Mouse (Mus musculus): ENCODE results near the gene Psapl1. TPM values are rescaled to one million over a fixed set of nuclear protein-coding genes. Genes with fewer than 3 reads are reported as not detected.
A peak's percentile ranks its signal among the peaks of the same experiment; 100 is the strongest.

Gene Psapl1
- polyA plus RNA-seq, 1 experiment from 2014 or later, result 7.5 TPM

DNA sequence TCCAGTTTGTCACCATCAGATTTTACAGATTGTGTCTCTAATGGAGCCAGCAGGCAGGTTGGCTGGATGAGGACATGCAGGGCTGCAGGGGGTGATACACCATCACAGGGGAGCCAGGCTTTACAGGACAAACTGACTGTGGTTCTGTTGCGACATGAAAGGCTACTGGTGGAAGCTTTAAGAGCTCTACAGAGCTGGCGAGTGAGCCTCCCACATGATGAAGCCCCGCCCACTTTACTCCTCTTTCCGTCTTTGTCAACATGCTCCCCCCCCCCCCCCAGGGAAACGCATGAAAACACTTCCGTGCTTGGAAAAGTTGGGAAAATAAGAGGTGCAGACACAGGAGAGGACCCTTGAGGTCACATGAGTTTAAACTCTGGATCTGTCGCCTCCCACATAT lies 25.6 kb upstream of the Psapl1 start:
- no peak overlapping the region for H3K27ac ChIP-seq (replicated peaks; ENCODE audit: low read depth, low read length)
- H3K27me3 ChIP-seq (replicated peaks; ENCODE audit: control insufficient read depth, insufficient read depth, low read length), result no peaks in the 10 kb centered on the region
- H3K9me3 ChIP-seq (ENCODE audit: control insufficient read depth, low read length), result no peaks in the 10 kb centered on the region
- H3K4me3 ChIP-seq (ENCODE audit: low read depth, low read length), result no peak overlapping the region
- ATAC-seq (ENCODE audit: low read depth) (no peak), DNase-seq (ENCODE audit: low spot score) (no peak)
- H3K36me3 ChIP-seq (ENCODE audit: control insufficient read depth, insufficient read depth, low read length), result no peaks in the 10 kb centered on the region
- H3K4me1 ChIP-seq (ENCODE audit: control insufficient read depth, insufficient read depth, low read length), result no peaks in the 10 kb centered on the region
- WGBS, result 48% methylated on average over 7 of the region's 7 CpGs
- H3K9ac ChIP-seq (ENCODE audit: low read depth, low read length), result no peak overlapping the region
- H3K4me2 ChIP-seq (ENCODE audit: low read depth, low read length), result no peak overlapping the region

DNA sequence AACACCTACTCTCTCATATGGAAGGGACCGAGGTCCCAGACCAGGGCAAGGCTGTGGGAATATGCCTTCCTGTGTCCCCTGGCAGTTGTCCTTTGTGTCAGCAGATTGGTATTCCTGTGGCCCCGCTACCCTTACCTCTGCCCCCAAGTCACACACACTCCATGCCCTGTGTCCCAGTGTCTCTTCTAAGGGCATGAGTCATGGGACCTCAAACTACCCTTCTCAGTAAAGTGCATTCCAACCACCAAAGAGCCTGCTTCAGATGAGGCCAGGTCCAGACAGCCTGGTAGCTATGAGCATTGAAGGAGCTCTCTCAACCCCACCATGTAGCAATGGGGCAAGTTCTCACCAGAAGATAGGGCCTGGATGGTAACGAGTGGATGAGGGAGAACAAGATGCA lies 25.0 kb upstream of the Psapl1 start:
- Histone ChIP-seq H3K36me3 (ENCODE audit: control insufficient read depth, insufficient read depth, low read length) (no peaks in the 10 kb centered on the region), H3K9ac (ENCODE audit: low read depth, low read length) (no peak overlapping the region), H3K9me3 (ENCODE audit: control insufficient read depth, low read length) (no peaks in the 10 kb centered on the region), H3K4me1 (ENCODE audit: control insufficient read depth, insufficient read depth, low read length) (no peaks in the 10 kb centered on the region), H3K27me3 (replicated peaks; ENCODE audit: control insufficient read depth, insufficient read depth, low read length) (no peaks in the 10 kb centered on the region), H3K27ac (replicated peaks; ENCODE audit: low read depth, low read length) (no peak overlapping the region), H3K4me3 (ENCODE audit: low read depth, low read length) (no peak overlapping the region), H3K4me2 (ENCODE audit: low read depth, low read length) (no peak overlapping the region)
- no peak for ATAC-seq (ENCODE audit: low read depth)
- DNase-seq (ENCODE audit: low spot score), result no peak
- WGBS, result 84% methylated on average over 3 of the region's 3 CpGs

DNA sequence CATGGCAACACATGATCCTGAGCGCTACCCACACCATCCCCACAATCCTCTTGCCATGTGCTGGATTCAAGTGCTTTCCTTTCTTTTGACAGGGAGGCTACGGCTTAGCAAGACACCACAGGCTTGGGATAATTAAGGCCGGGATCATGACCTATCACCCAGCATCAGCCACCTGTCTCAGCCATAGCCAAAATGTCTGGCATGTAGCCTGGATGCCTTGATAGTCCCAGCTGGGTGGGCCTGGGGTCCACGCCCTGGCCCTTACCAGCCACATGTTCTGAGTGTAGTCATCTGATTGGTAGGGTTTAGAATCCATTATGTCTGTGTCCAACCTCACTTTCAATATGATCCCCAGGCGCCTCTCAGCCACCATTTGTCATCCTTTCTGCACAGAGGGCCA lies 24.1 kb upstream of the Psapl1 start:
- no peaks in the 10 kb centered on the region for H3K4me1 ChIP-seq (ENCODE audit: control insufficient read depth, insufficient read depth, low read length)
- H3K4me3 ChIP-seq (ENCODE audit: low read depth, low read length), result no peak overlapping the region
- DNase-seq (ENCODE audit: low spot score) (no peak), ATAC-seq (ENCODE audit: low read depth) (no peak)
- H3K4me2 ChIP-seq (ENCODE audit: low read depth, low read length), result no peak overlapping the region
- H3K9ac ChIP-seq (ENCODE audit: low read depth, low read length), result no peak overlapping the region
- no peaks in the 10 kb centered on the region for H3K36me3 ChIP-seq (ENCODE audit: control insufficient read depth, insufficient read depth, low read length)
- WGBS, result 82% methylated on average over 5 of the region's 5 CpGs
- H3K27ac ChIP-seq (replicated peaks; ENCODE audit: low read depth, low read length), result no peak overlapping the region
- H3K9me3 ChIP-seq (ENCODE audit: control insufficient read depth, low read length), result no peaks in the 10 kb centered on the region
- no peaks in the 10 kb centered on the region for H3K27me3 ChIP-seq (replicated peaks; ENCODE audit: control insufficient read depth, insufficient read depth, low read length)

DNA sequence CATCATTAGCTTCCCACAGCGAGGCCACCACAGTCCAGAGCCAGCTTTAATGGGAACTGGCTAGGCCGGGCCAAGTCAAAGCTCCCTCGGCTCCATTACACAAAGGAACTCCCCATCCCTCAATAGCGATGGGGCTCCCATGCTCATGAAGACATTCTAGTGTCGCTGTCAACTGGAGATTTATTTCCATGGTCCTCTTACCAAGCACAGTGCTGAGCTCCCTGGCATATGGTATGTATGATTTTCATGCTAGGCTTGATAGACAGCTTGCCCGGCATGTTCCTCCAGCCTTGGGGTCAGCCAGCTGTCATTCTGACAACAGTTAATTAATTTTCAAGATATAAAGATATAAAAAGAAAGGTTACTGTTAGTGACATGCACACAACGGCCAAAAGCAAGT lies 21.5 kb upstream of the Psapl1 start:
- ATAC-seq (ENCODE audit: low read depth) (no peak; the same call in 1 of the 2 replicates), DNase-seq (ENCODE audit: low spot score) (no peak)
- H3K27me3 ChIP-seq (replicated peaks; ENCODE audit: control insufficient read depth, insufficient read depth, low read length), result no peaks in the 10 kb centered on the region
- H3K4me1 ChIP-seq (ENCODE audit: control insufficient read depth, insufficient read depth, low read length), result no peaks in the 10 kb centered on the region
- 79% methylated on average over 7 of the region's 7 CpGs for WGBS
- no peak overlapping the region for H3K4me3 ChIP-seq (ENCODE audit: low read depth, low read length)
- no peaks in the 10 kb centered on the region for H3K9me3 ChIP-seq (ENCODE audit: control insufficient read depth, low read length)
- H3K4me2 ChIP-seq (ENCODE audit: low read depth, low read length), result no peak overlapping the region
- H3K36me3 ChIP-seq (ENCODE audit: control insufficient read depth, insufficient read depth, low read length), result no peaks in the 10 kb centered on the region
- H3K27ac ChIP-seq (replicated peaks; ENCODE audit: low read depth, low read length), result no peak overlapping the region
- no peak overlapping the region for H3K9ac ChIP-seq (ENCODE audit: low read depth, low read length)

DNA sequence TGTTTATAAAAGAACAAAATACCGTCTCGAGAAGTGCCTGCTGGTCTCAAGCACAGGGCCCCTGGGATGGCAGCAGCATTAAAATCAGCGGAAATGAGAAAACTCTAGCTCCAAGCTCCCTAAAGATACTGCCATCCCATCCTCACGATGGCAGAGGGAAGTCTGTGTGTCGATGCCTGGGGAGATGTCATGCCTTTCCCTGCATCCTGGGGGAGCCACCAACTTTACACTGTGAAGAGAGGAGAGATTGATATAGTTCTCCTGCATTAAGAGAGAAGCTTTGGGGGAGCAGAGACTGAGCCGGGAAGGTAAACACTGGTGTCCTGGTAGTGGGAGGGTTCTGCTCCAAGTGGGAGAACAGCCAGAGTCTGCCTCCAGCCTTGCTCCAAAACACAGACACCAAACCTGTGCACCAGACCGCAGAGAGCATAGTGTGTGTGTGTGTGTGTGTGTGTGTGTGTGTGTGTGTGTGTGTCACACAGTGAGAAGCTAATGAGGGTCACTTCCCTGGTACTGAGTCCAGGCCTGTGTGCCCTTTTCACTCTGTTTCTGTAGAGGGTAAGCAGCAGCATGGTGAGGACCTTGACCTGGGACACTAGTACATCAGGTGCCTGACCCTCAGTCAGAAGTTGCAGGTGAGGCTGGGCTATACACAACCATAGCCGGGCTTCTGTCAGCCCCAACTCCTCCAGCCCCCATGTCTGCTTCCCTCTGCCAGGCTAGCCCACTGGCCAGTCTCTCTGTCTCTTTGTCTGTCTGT lies 17.3 kb upstream of the Psapl1 start:
- Histone ChIP-seq H3K36me3 (ENCODE audit: control insufficient read depth, insufficient read depth, low read length) (no peaks in the 10 kb centered on the region), H3K9ac (ENCODE audit: low read depth, low read length) (no peak overlapping the region), H3K4me2 (ENCODE audit: low read depth, low read length) (no peak overlapping the region), H3K4me3 (ENCODE audit: low read depth, low read length) (no peak overlapping the region), H3K9me3 (ENCODE audit: control insufficient read depth, low read length) (no peaks in the 10 kb centered on the region), H3K27me3 (replicated peaks; ENCODE audit: control insufficient read depth, insufficient read depth, low read length) (no peaks in the 10 kb centered on the region), H3K27ac (replicated peaks; ENCODE audit: low read depth, low read length) (no peak overlapping the region), H3K4me1 (ENCODE audit: control insufficient read depth, insufficient read depth, low read length) (no peaks in the 10 kb centered on the region)
- DNase-seq (ENCODE audit: low spot score) (no peak), ATAC-seq (ENCODE audit: low read depth) (no peak)
- 55% methylated on average over 8 of the region's 8 CpGs for WGBS

DNA sequence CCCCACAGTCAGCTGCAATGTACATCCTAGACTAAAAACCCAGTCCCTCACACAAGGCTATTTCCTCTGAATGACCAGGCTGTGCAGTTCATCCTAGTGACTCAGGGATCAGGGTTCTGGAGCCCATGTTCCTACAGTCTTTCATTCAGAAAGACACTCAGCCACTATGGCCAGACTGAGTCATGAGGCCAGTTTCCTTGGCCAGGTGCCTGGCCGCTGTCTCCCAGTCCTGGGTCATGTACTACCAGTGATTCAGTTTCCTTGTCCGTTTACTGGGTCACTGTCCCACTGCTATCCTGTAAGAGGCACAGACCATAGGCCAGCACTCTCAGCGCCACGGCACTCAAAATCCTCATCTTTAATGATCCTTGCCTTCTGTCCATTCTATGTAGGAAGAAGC lies 15.5 kb upstream of the Psapl1 start:
- no peaks in the 10 kb centered on the region for H3K36me3 ChIP-seq (ENCODE audit: control insufficient read depth, insufficient read depth, low read length)
- no peak overlapping the region for H3K4me3 ChIP-seq (ENCODE audit: low read depth, low read length)
- H3K4me2 ChIP-seq (ENCODE audit: low read depth, low read length), result no peak overlapping the region
- no peak for DNase-seq (ENCODE audit: low spot score)
- no peaks in the 10 kb centered on the region for H3K27me3 ChIP-seq (replicated peaks; ENCODE audit: control insufficient read depth, insufficient read depth, low read length)
- H3K9me3 ChIP-seq (ENCODE audit: control insufficient read depth, low read length), result no peaks in the 10 kb centered on the region
- WGBS, result 82% methylated on average over 4 of the region's 4 CpGs
- H3K27ac ChIP-seq (replicated peaks; ENCODE audit: low read depth, low read length), result no peak overlapping the region
- no peak overlapping the region for H3K9ac ChIP-seq (ENCODE audit: low read depth, low read length)
- peaks cover 7% of the 10 kb centered on the region; the same call in 1 of the 2 replicates for H3K4me1 ChIP-seq (ENCODE audit: control insufficient read depth, insufficient read depth, low read length)
- ATAC-seq (ENCODE audit: low read depth), result no peak

DNA sequence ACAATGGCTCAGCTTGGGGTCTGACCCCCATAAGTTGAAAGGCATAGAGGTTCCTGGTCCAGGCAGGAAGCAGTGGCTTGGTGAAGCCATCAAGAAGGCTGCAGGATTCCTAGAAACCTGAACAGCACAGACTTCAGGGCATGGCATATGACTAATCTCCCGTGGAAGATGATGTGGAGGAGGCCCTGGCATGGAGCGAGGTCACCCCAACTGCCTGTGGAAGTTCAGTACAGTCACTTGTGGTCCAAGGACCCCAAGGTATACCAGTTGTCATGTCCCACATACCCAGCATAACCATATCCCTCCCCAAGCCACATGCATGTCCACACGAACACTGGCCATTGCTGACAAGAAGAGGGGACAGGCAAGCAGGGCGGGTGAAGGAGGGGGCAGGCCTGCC lies 12.5 kb upstream of the Psapl1 start:
- Histone ChIP-seq H3K4me3 (ENCODE audit: low read depth, low read length) (no peak overlapping the region), H3K27ac (replicated peaks; ENCODE audit: low read depth, low read length) (no peak overlapping the region), H3K9me3 (ENCODE audit: control insufficient read depth, low read length) (no peaks in the 10 kb centered on the region), H3K27me3 (replicated peaks; ENCODE audit: control insufficient read depth, insufficient read depth, low read length) (no peaks in the 10 kb centered on the region), H3K36me3 (ENCODE audit: control insufficient read depth, insufficient read depth, low read length) (no peaks in the 10 kb centered on the region), H3K9ac (ENCODE audit: low read depth, low read length) (no peak overlapping the region), H3K4me2 (ENCODE audit: low read depth, low read length) (no peak overlapping the region), H3K4me1 (ENCODE audit: control insufficient read depth, insufficient read depth, low read length) (peaks cover 7% of the 10 kb centered on the region; the same call in 1 of the 2 replicates)
- DNase-seq (ENCODE audit: low spot score), result no peak
- no peak for ATAC-seq (ENCODE audit: low read depth)
- 94% methylated on average over 4 of the region's 4 CpGs for WGBS

DNA sequence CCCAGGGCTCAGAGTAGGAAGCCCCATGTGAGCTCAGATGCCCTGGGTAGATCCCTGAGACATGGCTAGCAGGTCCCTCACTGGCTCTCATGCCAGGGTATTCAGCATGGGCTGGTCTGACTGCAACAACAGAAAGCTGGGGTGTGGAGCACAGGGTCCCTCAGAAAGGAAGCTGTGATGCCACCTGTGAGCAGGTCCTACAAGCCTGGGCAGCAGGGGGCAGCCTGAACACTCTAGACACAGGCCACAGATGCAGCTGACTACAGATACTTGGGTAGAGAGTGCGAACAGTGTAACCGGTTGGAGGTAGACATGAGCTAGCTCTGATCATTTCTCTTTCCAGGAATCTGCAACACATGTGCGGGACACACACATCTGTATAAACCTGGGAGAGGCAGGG lies 11.9 kb upstream of the Psapl1 start:
- Histone ChIP-seq H3K27ac (replicated peaks; ENCODE audit: low read depth, low read length) (no peak overlapping the region), H3K4me1 (ENCODE audit: control insufficient read depth, insufficient read depth, low read length) (peaks cover 7% of the 10 kb centered on the region; the same call in 1 of the 2 replicates), H3K9me3 (ENCODE audit: control insufficient read depth, low read length) (no peaks in the 10 kb centered on the region), H3K4me3 (ENCODE audit: low read depth, low read length) (no peak overlapping the region), H3K36me3 (ENCODE audit: control insufficient read depth, insufficient read depth, low read length) (no peaks in the 10 kb centered on the region), H3K4me2 (ENCODE audit: low read depth, low read length) (no peak overlapping the region), H3K9ac (ENCODE audit: low read depth, low read length) (no peak overlapping the region), H3K27me3 (replicated peaks; ENCODE audit: control insufficient read depth, insufficient read depth, low read length) (no peaks in the 10 kb centered on the region)
- ATAC-seq (ENCODE audit: low read depth) (no peak), DNase-seq (ENCODE audit: low spot score) (no peak)
- 75% methylated on average over 3 of the region's 3 CpGs for WGBS

DNA sequence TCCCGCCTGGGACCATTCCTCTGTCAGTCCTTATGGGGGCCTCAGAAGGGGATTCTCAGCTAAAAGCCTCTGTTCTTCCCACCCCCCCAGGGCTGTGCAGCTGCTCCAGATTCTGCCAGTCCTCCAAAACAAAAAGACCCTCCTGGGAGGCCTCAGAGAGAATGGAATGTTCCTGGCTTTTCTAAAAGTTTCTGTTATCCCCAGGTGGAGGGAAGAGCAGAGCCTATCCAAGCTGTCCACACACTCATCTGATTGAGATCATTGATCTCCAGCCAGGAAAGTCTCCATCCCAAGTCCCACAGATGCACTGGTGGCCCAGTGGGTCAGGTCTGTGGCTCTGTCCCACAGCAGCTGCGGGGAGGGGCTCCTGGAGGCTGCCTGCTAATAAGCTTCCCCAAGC lies 11.1 kb upstream of the Psapl1 start:
- no peaks in the 10 kb centered on the region for H3K9me3 ChIP-seq (ENCODE audit: control insufficient read depth, low read length)
- H3K9ac ChIP-seq (ENCODE audit: low read depth, low read length), result no peak overlapping the region
- H3K4me1 ChIP-seq (ENCODE audit: control insufficient read depth, insufficient read depth, low read length), result peaks cover 7% of the 10 kb centered on the region; the same call in 1 of the 2 replicates
- H3K4me3 ChIP-seq (ENCODE audit: low read depth, low read length), result no peak overlapping the region
- ATAC-seq (ENCODE audit: low read depth) (peak; percentile 23; the same call in 1 of the 2 replicates), DNase-seq (ENCODE audit: low spot score) (peak; percentile 55)
- no peak overlapping the region for H3K27ac ChIP-seq (replicated peaks; ENCODE audit: low read depth, low read length)
- no peak overlapping the region for H3K4me2 ChIP-seq (ENCODE audit: low read depth, low read length)
- no peaks in the 10 kb centered on the region for H3K36me3 ChIP-seq (ENCODE audit: control insufficient read depth, insufficient read depth, low read length)
- H3K27me3 ChIP-seq (replicated peaks; ENCODE audit: control insufficient read depth, insufficient read depth, low read length), result no peaks in the 10 kb centered on the region
- WGBS, result 74% methylated on average over 2 of the region's 2 CpGs

All from embryonic facial prominence, embryonic 14.5 days (tissue).